Comparison of ENCODE assay signal across 20 mouse cellular contexts in the genomic region with DNA sequence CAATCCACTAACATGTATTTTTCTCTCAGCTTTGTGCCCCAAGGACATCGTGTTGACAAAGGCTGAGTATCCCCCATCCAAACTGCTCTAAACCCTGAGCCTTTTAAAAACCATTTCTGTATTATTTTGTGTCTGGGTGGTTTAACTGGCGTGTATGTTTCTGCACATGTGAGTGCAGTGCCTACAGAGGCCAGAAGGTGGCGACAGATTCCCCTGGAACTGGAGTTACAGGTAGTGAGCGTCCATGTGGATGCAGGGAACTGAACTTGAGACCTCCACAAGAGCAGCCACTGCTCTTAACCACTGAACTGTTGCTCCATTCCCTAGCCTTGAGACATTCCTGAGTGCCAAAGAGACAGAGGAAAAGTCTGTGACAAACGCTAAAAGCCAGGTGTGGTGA.
DNase-seq lines count a peak whose midpoint lies in the region; ATAC-seq and TF ChIP-seq lines count a peak whose summit lies in the region.
"Had no signal": no experiment of that assay in that cellular context is flagged by ENCODE, and none has a peak within 500 bp of the region (broad histone marks: within the 10 kb centered on the region; RNA-seq: fewer than 3 reads in every experiment).

No protein-coding gene starts in this region.

- no peak for ATAC-seq in forebrain, postnatal 0 days
- ATAC-seq in forebrain, embryonic 11.5 days (replicated peaks; ENCODE audit: low FRiP score): no peak
- no peak for ATAC-seq in liver, embryonic 14.5 days (ENCODE audit: insufficient read depth)
- ATAC-seq: forebrain, embryonic 15.5 days; inflammation-experienced regulatory T-cells, adult 6 months had no signal

- TF ChIP-seq CTCF in forebrain, postnatal 0 days (IDR thresholded peaks at IDR 0.05; ENCODE audit: low read depth): peak; percentile 36; the same call in 1 of the 2 replicates
- peak; percentile 35; the same call in 1 of the 2 replicates for TF ChIP-seq CTCF in liver, embryonic 14.5 days (IDR thresholded peaks at IDR 0.05; ENCODE audit: low read depth)
- TF ChIP-seq CTCF in E14TG2a.4 (conservative IDR thresholded peaks at IDR 0.05; ENCODE audit: low read length): peak; percentile 93

- no peak overlapping the region for H3K27ac ChIP-seq in forebrain, postnatal 0 days (ENCODE audit: low read depth, low read length)
- no peak overlapping the region for H3K27ac ChIP-seq in forebrain, embryonic 11.5 days (ENCODE audit: low read depth, low read length)
- H3K27ac ChIP-seq in liver, embryonic 14.5 days: no peak overlapping the region
- H3K27ac ChIP-seq: embryonic facial prominence, embryonic 13.5 days; forebrain, embryonic 15.5 days; limb, embryonic 13.5 days had no signal

- no peak overlapping the region for H3K4me2 ChIP-seq in forebrain, postnatal 0 days (ENCODE audit: low read depth)
- no peak overlapping the region for H3K4me2 ChIP-seq in forebrain, embryonic 11.5 days (ENCODE audit: low read depth, low read length, severe bottlenecking)
- H3K4me2 ChIP-seq in liver, embryonic 14.5 days (ENCODE audit: low read depth): no peak overlapping the region
- H3K4me2 ChIP-seq: embryonic facial prominence, embryonic 13.5 days; forebrain, embryonic 15.5 days; heart, embryonic 11.5 days; limb, embryonic 13.5 days had no signal

- 85% methylated on average over 5 of the region's 5 CpGs for whole genome bisulfite sequencing in forebrain, postnatal 0 days
- WGBS in forebrain, embryonic 11.5 days: 87% methylated on average over 5 of the region's 5 CpGs
- WGBS in liver, embryonic 14.5 days (ENCODE audit: insufficient replicate concordance): 55% methylated on average over 5 of the region's 5 CpGs

- H3K27me3 ChIP-seq in forebrain, postnatal 0 days (ENCODE audit: insufficient read depth, low read length): no peaks in the 10 kb centered on the region
- no peaks in the 10 kb centered on the region for H3K27me3 ChIP-seq in forebrain, embryonic 11.5 days (ENCODE audit: control insufficient read depth, insufficient read depth, low read length)
- H3K27me3 ChIP-seq in liver, embryonic 14.5 days (ENCODE audit: control insufficient read depth, insufficient read depth, low read length): no peaks in the 10 kb centered on the region
- 0 out of 2 replicates have a peak, but pooled peaks cover 9% of the 10 kb centered on the region for H3K27me3 ChIP-seq in E14TG2a.4 (ENCODE audit: insufficient read depth, low read length)

- no peak for TF ChIP-seq EP300 in liver, embryonic 14.5 days (IDR thresholded peaks at IDR 0.05; ENCODE audit: low read depth)

- H3K9ac ChIP-seq in forebrain, postnatal 0 days: no peak overlapping the region
- H3K9ac ChIP-seq in forebrain, embryonic 11.5 days (ENCODE audit: low read length): no peak overlapping the region
- H3K9ac ChIP-seq in liver, embryonic 14.5 days (replicated peaks): no peak overlapping the region
- H3K9ac ChIP-seq: embryonic facial prominence, embryonic 13.5 days; forebrain, embryonic 15.5 days; limb, embryonic 13.5 days had no signal

- H3K4me1 ChIP-seq in forebrain, postnatal 0 days (ENCODE audit: insufficient read depth): no peaks in the 10 kb centered on the region
- H3K4me1 ChIP-seq in forebrain, embryonic 11.5 days (replicated peaks; ENCODE audit: control insufficient read depth, insufficient read depth, low read length): no peaks in the 10 kb centered on the region
- no peaks in the 10 kb centered on the region for H3K4me1 ChIP-seq in liver, embryonic 14.5 days (replicated peaks; ENCODE audit: control insufficient read depth in 2 of 2, insufficient read depth in 2 of 2, low read length in 1 of 2)
- peaks cover 41% of the 10 kb centered on the region for H3K4me1 ChIP-seq in E14TG2a.4 (replicated peaks; ENCODE audit: low read depth, low read length)
- H3K4me1 ChIP-seq: embryonic facial prominence, embryonic 13.5 days; forebrain, embryonic 15.5 days; limb, embryonic 13.5 days had no signal

- H3K4me3 ChIP-seq in forebrain, postnatal 0 days (ENCODE audit: low read depth, low read length): no peak overlapping the region
- no peak overlapping the region for H3K4me3 ChIP-seq in forebrain, embryonic 11.5 days (ENCODE audit: low read depth, low read length)
- no peak overlapping the region for H3K4me3 ChIP-seq in liver, embryonic 14.5 days (ENCODE audit: insufficient read depth in 1 of 2, low read depth in 2 of 2, low read length in 2 of 2)
- no peak overlapping the region for H3K4me3 ChIP-seq in E14TG2a.4 (replicated peaks; ENCODE audit: low read length)
- H3K4me3 ChIP-seq: embryonic facial prominence, embryonic 13.5 days; forebrain, embryonic 15.5 days; limb, embryonic 13.5 days had no signal

- no peaks in the 10 kb centered on the region for H3K36me3 ChIP-seq in forebrain, postnatal 0 days (ENCODE audit: insufficient read depth)
- H3K36me3 ChIP-seq in forebrain, embryonic 11.5 days (ENCODE audit: control insufficient read depth, insufficient read depth, low read length): no peaks in the 10 kb centered on the region
- no peaks in the 10 kb centered on the region for H3K36me3 ChIP-seq in liver, embryonic 14.5 days (replicated peaks; ENCODE audit: control insufficient read depth, insufficient read depth, low read depth)
- H3K36me3 ChIP-seq in E14TG2a.4 (ENCODE audit: insufficient read depth, low read length): no peaks in the 10 kb centered on the region
- H3K36me3 ChIP-seq: embryonic facial prominence, embryonic 13.5 days; forebrain, embryonic 15.5 days; limb, embryonic 13.5 days had no signal

- no peaks in the 10 kb centered on the region for H3K9me3 ChIP-seq in forebrain, postnatal 0 days (ENCODE audit: low read length)
- no peaks in the 10 kb centered on the region for H3K9me3 ChIP-seq in forebrain, embryonic 11.5 days (ENCODE audit: control insufficient read depth, low read length)
- no peaks in the 10 kb centered on the region for H3K9me3 ChIP-seq in liver, embryonic 14.5 days (ENCODE audit: control insufficient read depth, low read length)
- H3K9me3 ChIP-seq in E14TG2a.4 (ENCODE audit: low read length): peaks cover 5% of the 10 kb centered on the region
- H3K9me3 ChIP-seq: embryonic facial prominence, embryonic 13.5 days; forebrain, embryonic 15.5 days had no signal

- no peak for DNase-seq in forebrain, postnatal 0 days
- no peak for DNase-seq in forebrain, embryonic 11.5 days (ENCODE audit: low spot score)
- DNase-seq in liver, embryonic 14.5 days (ENCODE audit: low read depth in 3 of 3, low spot score in 3 of 3): no peak
- DNase-seq in liver (no peak), ZHBTc4 (ENCODE audit: low read depth, low spot score) (peak; percentile 77)
- DNase-seq in kidney, adult 11 months: no peak
- no peak for DNase-seq in spleen, postnatal 36 days (ENCODE audit: low spot score in 2 of 2)
- DNase-seq: adrenal gland, postnatal 14 days; cerebellum, adult 11 months; cerebellum, postnatal 10 days; heart, postnatal 10 days; kidney, postnatal 36 days; layer of hippocampus, adult 9-11 months; lung, postnatal 4 days had no signal

Comparison
In these comparisons a context has a peak if more than half of its experiments do, and no peak if none do; other contexts are left out.
1. CTCF ChIP-seq: peak in every context shown above with its lines; median percentile 93 in E14TG2a.4; 36 in forebrain, postnatal 0 days; 35 in liver, embryonic 14.5 days.